Mouse (Mus musculus) left cerebral cortex, adult 11 months (tissue): ENCODE data around the gene Borcs6.

Source experiments
- DNase-seq: peaks from one replicate; pipeline ENCODE4 v3.0.0; 2022; ENCODE audit warnings: low spot score

The Borcs6 gene

DNA sequence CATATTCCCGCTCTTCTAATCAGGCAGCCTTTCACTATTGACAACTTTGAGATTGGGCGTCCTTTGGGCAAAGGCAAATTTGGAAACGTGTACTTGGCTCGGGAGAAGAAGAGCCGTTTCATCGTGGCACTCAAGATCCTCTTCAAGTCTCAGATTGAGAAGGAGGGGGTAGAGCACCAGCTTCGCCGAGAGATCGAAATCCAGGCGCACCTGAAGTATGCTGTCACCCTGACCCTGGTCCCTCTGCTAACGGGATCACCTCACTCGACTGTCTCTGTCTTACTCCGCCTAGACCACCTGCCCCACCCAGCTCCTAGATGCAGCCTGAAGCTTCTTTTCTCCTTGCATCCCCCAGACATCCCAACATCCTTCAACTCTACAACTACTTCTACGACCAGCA, 11.4 kb upstream of the Borcs6 start:
- DNase-seq = no peak

DNA sequence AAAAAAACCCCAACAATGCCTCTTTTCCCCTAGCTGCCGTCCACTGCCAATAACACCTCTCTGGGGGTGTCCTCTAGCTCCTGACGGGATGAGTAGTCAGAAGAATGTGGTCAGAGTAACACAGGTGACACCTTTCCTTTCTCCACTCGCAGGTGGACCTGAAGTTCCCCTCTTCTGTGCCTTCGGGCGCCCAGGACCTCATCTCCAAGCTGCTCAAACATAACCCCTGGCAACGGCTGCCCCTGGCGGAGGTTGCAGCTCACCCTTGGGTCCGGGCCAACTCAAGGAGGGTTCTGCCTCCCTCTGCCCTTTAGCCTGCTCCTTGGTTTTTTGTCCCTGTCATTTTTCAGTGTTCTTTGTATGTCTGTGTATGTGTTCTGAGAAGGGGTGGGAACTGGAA, 8.8 kb upstream of the Borcs6 start:
- no peak for DNase-seq

DNA sequence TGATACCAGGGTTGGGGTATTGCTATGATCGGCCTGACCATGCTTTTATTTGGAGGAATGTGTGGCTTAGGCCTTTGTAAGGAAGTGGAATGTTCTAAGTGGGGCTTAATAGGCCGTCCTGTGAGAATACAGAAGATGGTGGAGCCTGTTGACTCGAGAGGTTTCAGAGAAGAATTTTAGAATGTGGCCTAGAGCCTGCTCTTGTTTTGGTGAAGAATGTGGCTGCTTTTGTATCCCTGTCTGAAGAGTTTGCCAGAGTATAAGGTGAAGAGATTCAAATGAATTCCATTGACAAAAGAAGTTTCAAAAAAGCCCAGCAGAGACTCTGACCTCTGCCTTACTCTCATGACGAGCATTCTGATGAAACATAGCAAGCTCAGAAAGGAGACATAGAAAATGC, 7.7 kb upstream of the Borcs6 start:
- DNase-seq = no peak

DNA sequence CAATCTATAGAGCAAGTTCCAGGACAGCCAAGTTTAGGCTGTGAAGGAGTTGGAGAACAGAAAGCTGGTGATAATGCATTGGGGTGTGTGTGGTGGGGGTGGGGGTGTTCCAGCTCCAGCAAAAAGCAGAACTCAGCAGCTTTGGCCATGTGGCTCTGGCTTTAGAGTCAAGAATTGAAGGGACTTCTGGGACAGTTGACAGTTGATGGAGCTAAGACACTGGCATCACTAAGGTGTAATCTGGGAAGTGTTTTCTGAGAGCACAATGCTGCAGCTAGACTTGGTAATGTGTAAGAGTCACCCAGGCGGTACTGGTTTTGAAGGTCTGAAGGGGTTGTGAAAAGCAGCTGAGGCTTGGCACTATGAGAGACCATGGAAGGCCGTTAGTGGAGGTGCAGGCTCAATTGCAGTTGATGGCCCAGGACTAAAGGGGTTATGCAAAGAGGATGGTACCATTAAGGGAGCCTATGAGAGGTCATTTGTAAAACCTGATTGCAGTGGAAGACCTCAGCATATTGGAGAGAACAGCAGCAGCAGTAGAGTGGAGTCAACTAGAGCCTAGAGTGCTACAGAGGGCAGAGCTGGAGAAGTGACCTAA, 6.6 kb upstream of the Borcs6 start:
- no peak for DNase-seq

DNA sequence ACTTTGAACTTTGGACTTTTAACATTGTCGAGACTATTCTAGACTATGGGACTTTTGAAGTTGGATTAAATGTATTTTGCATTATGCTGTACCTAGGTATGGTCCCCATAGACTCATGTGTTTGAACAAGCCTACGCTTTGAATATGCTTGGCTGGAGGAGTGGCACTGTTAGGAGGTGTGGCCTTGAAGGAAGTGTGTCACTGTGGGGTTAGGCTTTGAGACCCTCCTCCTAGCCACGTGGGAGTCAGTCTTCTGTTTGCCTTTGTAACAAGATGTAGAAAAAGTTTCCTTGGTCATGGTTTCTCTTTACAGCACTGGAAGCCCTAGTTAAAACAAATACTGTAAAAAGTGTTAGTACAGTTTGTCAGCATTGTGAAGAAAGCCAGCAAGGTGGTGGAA, 5.7 kb upstream of the Borcs6 start:
- DNase-seq = no peak

DNA sequence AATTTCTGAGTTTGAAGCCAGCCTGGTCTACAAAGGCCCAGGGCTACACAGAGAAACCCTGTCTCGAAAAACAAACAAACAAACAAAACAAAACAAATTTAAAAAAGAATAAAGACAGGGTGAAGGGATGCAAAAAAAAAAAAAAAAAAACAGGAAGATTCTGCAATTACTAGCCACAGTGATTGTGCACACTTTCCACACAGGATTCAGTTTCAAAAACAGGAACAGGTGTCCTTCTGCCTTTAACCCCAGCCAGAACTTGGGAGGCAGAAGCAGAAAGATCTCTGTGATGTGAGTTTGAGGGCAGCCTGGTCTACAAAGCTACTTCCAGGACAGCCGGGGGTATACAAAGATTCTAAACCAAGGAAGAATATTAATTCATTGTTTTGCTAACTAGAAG, 1.3 kb upstream of the Borcs6 start:
- DNase-seq = no peak

DNA sequence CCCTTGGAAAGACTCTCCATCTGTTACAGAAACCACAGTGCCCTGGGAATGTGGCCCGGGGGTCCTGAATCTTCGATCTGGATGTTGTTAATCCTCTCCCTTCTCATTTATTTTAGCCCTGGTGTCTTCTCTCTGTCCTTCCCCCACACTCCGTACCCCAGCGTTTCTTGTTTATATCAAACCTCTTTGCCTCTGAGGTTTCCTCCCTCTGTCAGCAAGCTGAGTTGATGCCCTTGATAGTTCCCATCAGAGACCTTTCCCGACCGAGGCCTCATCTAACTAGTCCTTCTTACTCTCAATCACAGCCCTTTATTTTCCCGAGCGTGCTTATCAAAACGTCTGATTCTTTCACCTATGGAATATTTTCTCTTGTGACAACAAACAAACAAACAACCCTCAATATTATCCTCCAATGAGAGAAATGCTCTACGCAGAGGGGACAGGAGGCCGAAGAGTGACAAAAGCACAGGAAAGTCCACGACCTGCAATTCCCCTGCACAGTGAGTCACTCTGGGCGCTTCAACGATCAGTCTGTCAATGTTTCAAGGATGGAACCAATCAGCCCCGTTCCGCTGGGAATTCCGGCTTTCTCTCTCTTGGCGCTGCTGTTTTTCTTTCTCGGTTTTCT, 674 bp upstream of the Borcs6 start:
- DNase-seq = no peak

DNA sequence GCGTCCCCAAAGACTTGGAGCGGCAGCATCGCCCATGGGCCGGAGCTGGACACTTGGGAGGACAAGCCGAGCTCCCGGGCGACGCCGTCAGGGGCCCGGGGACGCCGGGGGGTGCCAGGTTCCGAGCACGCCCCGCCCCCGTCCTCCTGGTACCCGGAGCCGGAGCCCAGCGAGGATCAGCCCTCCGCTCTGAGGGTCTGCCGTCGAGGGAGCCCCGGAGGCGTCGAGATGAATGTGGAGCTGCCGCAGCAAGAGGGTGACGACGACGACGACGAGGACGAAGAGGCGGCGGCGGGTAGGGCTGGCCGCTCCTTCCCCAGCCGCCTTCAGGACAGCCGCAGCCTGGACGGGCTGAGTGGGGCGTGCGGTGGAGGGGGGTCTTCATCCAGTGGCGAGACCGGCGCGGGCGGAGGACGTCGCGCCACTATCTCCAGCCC, 476 bp downstream of the Borcs6 start:
- DNase-seq = no peak

DNA sequence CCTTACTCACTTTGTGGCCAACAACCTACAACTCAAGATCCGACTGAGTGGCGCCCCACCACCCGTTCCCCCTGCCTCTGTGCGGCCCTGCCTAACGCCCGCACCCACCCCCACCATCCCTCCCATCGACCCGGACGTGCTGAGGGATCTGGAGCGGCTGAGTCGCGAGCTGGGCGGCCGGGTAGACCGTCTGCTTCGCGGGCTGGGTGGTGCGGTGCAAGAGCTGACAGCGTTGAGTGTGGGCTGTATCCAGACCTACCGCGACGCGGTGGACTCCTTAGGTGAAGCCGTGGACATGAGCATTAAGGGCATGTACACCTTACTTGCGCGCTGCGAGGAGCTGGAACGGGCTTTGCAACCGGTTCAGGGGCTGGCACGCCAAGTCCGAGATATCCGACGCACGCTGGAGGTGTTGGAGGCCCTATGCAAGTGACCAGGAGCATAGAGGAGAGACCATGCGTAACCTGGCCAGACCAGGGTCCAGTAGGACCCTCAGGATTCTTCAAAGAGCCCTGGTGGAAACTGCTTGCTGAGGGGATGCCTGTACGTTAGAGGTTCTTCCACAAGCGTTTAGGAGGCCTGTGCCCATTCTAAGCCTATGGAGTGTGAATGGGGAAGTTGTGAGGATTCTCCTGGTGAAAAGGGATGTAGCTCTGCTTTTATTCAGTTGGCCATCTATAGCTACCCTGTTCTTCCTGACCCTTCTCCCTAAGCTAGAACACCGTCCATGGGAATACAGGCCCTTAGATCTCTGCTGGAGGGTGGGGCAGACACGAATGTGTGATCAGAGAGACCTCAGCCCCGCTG, 1.1 kb downstream of the Borcs6 start:
- no peak for DNase-seq

DNA sequence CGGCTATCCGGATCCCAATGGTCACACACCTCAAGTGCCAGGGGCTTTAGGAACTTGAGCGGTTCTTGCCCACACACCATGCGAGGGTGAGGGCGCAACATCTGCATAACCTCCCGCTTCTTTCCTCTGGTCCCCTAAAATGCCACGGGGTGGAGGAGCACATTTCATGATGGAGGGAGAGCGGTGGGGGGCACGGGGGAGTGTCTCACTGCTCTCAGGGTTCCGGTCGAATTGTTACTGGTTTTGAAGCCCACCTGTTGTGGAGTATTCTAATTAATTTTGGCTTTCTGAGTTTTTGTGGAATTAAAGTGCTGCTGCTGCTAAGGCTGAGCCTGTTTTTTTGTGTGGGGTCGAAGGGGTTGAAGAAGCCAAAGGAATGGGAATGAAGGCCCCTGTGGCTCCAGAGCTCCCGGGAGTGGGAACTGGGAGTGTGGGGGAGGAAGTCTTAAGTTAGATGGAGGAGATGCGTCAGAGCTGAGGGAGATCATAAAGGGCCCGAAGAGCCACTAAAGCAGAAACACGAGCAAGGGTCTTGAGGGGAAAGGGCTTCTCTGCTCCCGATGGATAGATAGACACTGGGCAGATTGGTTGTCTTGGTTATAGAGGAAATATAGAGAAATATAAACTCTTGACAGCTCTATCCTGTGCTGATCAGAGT, 1.9 kb downstream of the Borcs6 start:
- DNase-seq = no peak

DNA sequence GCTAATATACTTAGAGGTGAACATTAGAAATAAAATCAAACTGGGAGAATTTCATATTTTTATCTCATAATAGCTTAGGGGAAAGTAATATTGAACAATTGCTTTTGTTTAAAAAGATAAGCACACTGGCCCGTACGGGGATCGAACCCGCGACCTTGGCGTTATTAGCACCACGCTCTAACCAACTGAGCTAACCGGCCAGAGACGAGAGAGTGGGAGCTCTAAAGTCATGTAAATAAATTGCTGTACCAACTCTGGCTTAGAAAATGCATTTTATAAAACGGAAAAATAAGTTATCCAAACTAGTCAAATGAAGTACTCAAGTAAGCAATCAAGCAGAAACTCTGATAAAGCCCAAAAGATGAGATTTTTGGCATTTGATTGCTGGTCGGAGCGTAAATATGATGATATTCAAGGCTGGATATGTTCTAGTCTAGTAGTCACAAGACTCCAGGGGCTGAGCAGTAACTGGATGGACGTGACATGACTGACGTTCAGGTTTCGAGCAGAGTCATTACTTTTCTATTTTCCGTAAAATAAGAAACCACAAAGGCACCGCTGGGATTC, 2.8 kb downstream of the Borcs6 start:
- no peak for DNase-seq

DNA sequence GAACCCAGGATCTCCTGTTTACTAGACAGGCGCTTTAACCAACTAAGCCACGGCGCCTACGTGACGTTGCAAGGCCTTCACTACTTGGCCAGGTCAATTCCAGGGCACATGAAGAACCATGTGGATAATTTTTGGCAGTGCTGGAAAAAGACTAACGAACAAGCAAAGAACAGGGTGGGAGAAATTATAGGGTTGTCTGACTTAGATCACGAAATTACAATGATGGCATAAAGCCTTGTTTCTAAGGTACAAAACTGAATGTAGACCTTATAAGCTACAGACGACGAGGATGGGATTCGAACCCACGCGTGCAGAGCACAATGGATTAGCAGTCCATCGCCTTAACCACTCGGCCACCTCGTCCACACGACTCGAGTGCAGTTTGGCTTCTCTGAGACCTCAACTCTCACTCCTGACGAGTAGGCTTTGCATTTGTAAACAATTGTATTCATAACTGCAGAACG, 3.3 kb downstream of the Borcs6 start:
- DNase-seq = peak; percentile 87

DNA sequence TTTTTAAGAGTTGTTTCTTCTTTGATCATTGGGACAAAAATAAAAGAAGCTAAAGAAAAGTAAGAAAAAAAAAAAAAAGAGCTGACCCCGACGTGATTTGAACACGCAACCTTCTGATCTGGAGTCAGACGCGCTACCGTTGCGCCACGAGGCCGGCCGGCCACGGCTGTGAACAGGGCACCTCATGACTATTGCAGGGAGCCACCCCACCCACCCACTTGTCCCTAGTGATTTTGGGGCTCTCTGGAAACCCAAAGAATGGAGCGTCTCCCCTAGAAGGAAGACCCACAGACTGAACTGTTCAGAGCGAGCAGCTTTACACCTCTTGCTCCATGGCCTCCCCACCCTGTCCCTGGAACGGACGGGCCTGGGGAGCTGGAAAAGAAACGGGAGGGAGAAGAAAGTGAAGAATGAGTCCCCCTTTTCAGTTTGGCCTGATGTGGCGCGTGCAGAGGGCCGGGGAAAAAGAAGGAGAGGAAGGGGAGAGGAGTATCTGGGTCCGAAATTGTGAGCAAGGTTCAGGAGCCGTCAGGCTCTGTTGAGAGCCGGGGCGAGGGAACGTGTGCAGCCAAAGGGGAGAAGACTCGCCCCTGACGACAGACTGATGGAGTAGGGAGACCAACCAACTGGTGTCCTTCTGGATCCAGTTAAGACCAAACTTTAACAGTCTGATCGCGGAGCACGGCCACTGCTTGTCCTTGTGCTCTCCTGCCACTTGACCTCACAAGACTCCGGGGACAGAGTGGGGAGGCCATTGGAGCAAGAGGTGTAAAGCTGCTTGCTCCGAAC, 4.1 kb downstream of the Borcs6 start:
- DNase-seq = no peak

DNA sequence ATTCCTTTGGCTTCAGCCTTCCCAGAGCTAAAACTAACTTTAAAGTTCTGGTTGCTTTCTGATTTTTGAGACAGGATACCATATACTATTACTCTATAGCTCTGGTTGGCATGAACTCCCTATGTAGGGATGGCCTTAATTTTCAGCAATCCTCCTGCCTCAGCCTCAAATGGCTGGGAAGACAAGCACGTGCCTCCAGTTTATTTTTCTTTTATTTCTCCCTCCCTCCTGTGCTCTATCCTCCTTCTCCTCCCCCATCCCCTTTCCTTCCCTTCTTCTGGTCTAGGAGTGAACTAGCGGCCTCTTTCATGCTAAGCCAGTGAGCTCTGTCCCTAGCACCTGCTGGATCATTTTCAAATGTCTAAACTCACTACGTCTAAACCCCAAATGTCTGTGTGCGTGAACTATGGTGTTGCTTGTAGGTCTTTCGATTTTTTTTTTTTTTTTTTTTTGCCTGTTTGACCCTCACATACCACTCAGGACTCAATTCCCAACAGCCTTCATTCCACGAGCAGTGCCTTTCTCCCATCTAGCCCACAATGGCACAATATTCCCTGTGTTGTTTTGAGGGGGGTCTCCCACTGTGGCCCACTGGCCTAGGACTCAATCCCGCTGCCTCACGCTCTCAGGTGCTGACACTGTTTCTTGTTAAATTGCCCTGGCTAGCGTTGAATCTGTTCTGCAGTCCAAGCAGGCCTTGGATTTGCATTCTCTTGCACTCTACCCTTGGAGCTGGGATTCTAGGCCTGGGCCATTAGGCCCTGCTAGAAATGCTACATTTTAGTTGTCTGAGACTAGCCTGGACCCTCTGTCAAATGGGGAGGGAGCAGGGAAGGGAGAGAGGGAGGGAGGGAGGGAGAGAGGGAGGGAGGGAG, 5.0 kb downstream of the Borcs6 start:
- no peak for DNase-seq

DNA sequence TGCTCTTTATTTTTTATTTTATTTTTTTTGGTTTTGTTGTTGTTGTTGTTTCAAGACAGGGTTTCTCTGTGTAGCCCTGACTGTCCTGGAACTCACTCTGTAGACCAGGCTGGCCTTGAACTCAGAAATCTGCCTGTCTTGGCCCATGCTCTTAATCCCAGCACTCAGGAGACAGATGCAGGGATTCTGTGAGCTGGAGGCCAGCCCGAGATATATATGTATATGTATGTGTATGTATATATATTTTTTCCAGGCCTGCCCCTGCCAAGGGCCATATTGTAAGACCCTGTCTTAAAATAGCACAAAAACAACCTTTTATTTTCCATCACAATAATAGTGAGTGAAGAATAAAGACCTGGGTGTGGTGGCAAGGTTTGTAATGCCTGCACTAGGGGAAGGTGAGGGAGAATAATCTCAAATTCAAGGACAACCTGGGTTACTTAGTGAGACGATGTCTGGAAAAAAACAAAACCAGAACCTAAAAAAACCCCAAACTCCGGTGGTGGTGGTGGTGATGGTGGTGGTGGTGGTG, 5.9 kb downstream of the Borcs6 start:
- no peak for DNase-seq

DNA sequence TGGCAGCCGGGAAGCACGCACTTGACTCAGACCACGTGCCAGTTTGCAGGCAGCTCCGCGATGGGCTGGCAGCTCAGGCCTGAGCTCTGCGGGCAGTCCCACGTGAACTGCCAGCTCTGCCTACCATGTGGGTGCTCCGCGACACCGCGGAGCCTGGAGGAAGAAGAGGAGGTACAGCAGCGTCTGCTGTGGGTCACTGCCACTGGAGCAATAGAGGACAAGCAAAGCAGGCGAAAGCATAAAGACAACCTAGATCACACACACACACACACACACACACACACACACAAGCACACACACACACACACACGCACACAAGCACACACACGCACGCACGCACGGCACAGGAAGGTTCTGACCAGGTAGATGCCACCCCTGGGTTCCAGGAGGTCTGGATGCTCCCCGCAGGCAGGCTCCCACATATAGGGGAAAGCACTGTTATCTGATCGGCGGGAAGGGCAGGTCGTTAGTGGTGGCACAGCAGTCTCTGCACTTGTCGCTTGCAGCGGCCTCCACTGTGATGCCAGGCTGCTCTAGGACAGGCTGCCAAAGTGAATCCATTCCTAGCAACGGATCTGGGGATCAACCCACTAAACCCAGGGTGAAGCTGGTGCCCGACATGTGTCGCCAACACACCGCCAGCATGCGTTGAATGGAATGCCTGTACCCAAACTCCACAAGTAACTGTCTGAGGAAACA, 6.8 kb downstream of the Borcs6 start:
- DNase-seq = no peak

DNA sequence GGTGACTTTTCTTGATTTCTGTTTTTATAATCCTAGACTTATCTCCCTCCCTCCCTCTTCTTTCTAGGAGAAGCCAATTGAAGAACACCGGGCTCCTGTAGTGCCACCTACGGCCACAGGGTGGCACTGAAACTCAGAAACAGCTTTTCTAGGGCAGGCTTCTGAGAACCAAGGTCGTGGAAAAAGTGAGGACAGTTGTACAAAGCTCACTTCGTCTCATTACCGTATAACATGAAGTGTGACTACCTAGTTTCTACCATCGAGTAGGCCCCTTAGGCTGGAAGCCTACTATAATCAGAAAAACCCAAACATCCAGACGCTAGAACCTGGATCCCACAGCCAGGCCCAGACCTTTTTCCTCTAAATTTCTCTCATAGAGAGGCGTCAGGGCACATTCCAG, 7.4 kb downstream of the Borcs6 start:
- no peak for DNase-seq

DNA sequence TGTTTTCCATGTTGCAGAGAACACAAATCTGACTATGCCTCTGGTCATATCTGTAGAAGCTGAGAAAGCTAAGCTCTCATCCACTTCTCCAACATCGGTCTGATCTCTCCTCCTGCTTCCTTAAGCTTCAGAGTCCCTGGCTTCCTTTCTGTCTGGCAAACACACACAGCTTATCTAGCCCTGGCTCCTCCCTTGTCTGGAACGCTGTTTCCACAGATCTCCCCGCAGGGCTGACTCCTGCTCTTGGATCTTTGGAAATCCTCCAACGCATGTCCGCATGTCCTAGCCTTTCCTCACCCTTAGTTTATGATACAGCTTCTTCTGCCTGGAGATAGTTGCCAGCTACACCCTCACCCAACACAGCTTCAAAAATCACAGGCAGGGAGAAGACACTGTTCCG, 8.1 kb downstream of the Borcs6 start:
- no peak for DNase-seq

DNA sequence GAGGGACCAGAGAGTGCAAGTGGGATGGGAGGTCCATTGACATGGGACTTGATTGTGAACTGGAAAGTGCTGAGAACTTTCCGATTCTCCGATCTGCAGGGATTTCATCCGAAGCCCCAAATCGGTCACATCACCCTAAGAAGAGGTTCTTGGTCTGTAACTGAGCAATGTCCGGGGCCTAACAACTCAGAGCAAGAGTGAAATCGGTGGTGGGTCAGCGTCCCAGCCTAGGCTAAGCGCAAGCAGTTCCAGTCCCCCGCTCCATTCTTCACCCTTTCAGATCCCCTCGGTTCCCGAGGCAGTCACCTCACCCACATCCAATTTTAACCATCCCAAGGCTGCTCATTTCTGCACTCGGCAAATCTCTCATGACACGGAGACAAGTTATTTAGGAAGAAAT, 10.6 kb downstream of the Borcs6 start:
- no peak for DNase-seq
